Mouse (Mus musculus) lung, postnatal 4 days (tissue): Measurements from ENCODE around the gene Lta.

Experiments
- DNase-seq, 2 experiments: peaks; one replicate each; pipeline ENCODE4 v3.0.0; 2021

Gene Lta

GRCm38 (mm10) chr17:35178528-35178927, 26.6 kb downstream of the Lta start:
- peak; percentile 80 to 85 for DNase-seq

- no peak for DNase-seq
Measured at GRCm38 (mm10) chr17:35175968-35176367, 29.2 kb downstream of the Lta start, which contains the start of gene Aif1. Gene Aif1, minus strand, starts transcription at chr17:35176068.

GRCm38 (mm10) chr17:35175382-35175781, 29.8 kb downstream of the Lta start:
- DNase-seq: no peak

GRCm38 (mm10) chr17:35174201-35174977, 30.8 kb downstream of the Lta start:
- peak in 1 of 2 experiments; percentile 20 for DNase-seq

- DNase-seq: peak in 1 of 2 experiments; percentile 21
Measured at GRCm38 (mm10) chr17:35173329-35173728, 31.8 kb downstream of the Lta start.

- peak in 1 of 2 experiments; percentile 21 for DNase-seq
Measured at GRCm38 (mm10) chr17:35172445-35173234, 32.5 kb downstream of the Lta start.

- DNase-seq: peak in 1 of 2 experiments; percentile 19
Measured at GRCm38 (mm10) chr17:35168541-35169207, 36.5 kb downstream of the Lta start.

GRCm38 (mm10) chr17:35167794-35168193, 37.4 kb downstream of the Lta start:
- DNase-seq: peak in 1 of 2 experiments; percentile 19

GRCm38 (mm10) chr17:35166352-35167035, 38.7 kb downstream of the Lta start:
- peak in 1 of 2 experiments; percentile 75 for DNase-seq

GRCm38 (mm10) chr17:35165451-35166155, 39.5 kb downstream of the Lta start:
- DNase-seq: no peak

GRCm38 (mm10) chr17:35164568-35165450, 40.3 kb downstream of the Lta start, which contains the start of gene Prrc2a:
Gene Prrc2a, minus strand, starts transcription at chr17:35164897.
- peak; percentile 97 to 99 for DNase-seq

- peak in 1 of 2 experiments; percentile 47 for DNase-seq
Measured at GRCm38 (mm10) chr17:35164218-35164567, 41.0 kb downstream of the Lta start.

GRCm38 (mm10) chr17:35163326-35164081, 41.6 kb downstream of the Lta start:
- DNase-seq: no peak

GRCm38 (mm10) chr17:35162730-35163129, 42.4 kb downstream of the Lta start:
- peak; percentile 54 to 63 for DNase-seq

- peak in 1 of 2 experiments; percentile 17 for DNase-seq
Measured at GRCm38 (mm10) chr17:35162121-35162520, 43.0 kb downstream of the Lta start.

GRCm38 (mm10) chr17:35161421-35161820, 43.7 kb downstream of the Lta start:
- peak in 1 of 2 experiments; percentile 24 for DNase-seq

GRCm38 (mm10) chr17:35159638-35160037, 45.5 kb downstream of the Lta start:
- DNase-seq: peak in 1 of 2 experiments; percentile 20

- DNase-seq: peak in 1 of 2 experiments; percentile 17
Measured at GRCm38 (mm10) chr17:35158850-35159593, 46.1 kb downstream of the Lta start.

- peak in 1 of 2 experiments; percentile 24 for DNase-seq
Measured at GRCm38 (mm10) chr17:35157661-35158175, 47.4 kb downstream of the Lta start.
